Mouse (Mus musculus): ENCODE data around the gene Wnt5b. TPM values are rescaled to one million over a fixed set of nuclear protein-coding genes. Genes with fewer than 3 reads are reported as not detected.

Wnt5b gene
- 3.3 TPM for total RNA-seq (2023)

DNA sequence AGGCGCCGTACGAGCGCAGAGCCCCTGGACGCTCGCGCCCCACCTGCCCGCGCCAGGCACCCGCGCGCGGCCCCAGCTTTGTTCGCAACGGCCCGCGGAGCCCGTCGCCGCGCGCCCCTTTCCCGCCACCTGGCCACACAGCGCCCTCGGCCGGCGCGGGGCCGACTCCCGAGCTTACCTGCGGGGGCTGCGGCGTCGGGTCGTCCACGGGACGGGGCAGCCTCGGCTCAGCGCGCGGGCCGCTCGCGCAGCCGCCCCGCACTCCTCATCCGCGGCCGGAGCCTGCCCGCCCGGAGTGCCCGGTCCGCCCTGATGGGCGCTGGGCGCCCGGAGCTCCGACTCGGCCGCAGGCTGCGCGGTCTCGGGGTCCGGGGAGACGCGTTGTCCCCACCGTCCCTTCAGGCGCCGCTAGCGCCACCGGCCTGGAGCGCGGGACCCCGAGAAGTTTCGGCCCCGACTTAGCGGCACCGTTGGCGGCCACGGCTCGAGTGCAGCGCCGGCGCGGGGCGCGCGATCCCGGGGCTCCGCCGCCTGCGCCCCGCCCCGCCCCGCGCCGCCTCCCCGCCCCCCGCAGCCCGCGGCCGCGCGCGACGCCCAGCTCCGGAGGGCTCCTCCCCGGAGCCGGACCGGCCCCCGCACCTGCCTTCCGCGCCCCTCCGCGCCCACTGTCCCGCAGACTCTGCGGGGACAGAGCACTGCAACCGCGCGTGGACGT lies at the start of gene Wnt5b:
TSS of gene Wnt5b (minus strand) at position 545 of the 715 bp plus-strand sequence.

GRCm38 (mm10) chr6:119479343-119479875 lies 64.7 kb downstream of the Wnt5b start, which contains the start of gene Fbxl14:
Gene Fbxl14 (plus strand): TSS chr6:119479668.

DNA sequence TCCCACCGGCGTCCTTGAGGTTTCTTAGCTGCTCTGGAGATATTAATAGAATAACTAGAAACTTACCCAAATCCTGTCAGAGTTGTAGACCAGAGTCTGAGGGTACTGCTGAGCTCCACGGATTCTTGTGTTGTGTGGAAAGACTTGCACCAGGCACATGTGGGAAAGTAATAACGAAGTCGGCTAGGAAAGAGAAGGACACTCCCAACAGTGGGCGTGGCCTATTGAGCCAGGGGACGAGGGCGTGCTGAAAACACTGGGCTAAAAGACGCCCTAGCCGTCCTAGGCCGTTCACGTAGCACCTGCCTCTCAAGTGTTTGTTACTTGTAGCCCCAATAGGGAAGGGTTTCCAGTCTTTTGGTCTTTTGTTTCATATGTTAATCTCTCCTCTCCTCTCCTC lies 126.8 kb downstream of the Wnt5b start, which contains the start of gene Adipor2:
TSS of gene Adipor2 (minus strand) at position 351 of the 400 bp plus-strand sequence.

Other genes with a start within 250 kb of the Wnt5b start
- gene Lrtm2, start 213.6 kb downstream of the Wnt5b start, total RNA-seq (2023) = 3.1 TPM
- gene Adipor2, start 126.6 kb downstream of the Wnt5b start, total RNA-seq (2023) = 49.2 TPM
- 76.7 TPM for gene Fbxl14, start 64.7 kb downstream of the Wnt5b start, total RNA-seq (2023)

Data from CD4-positive naive resting alpha-beta T cell, adult 57 days (primary cell).